Mouse (Mus musculus) MEL (cell line): ENCODE measurements at regions not wholly inside any gene's neighbourhood (a gene's known extent, or its start where the extent isn't known, plus 50 kb on each side); places are given as distances from the start of the nearest gene placed in this dataset.

Experiments used
- DNase-seq: peaks from one replicate; pipeline ENCODE4 v3.0.0; 2011; ENCODE audit warnings: low read depth, low spot score
- H3K27ac ChIP-seq: 2 replicates; pipeline ENCODE4 v1.5.1; 2012; ENCODE audit warnings: low read depth, mild to moderate bottlenecking, control low read depth, low read length, moderate library complexity; ENCODE audit not compliant: control insufficient read depth
- H3K27me3 ChIP-seq, 2 experiments: fragments of 150-350 bp in 1 of 2; sonication (generic) in 1 of 2; 2 replicates each; pipeline ENCODE4 v1.6.1; 2012; ENCODE audit warnings: low read length in 2 of 2, mild to moderate bottlenecking in 2 of 2, improper control_type of control experiment in 1 of 2, moderate library complexity in 1 of 2; ENCODE audit not compliant: insufficient read depth in 2 of 2, control insufficient read depth in 1 of 2
- H3K36me3 ChIP-seq, 2 experiments: 2 replicates each; pipeline ENCODE4 v1.6.1; 2012 to 2014; ENCODE audit warnings: low read length in 2 of 2, improper control_type of control experiment in 1 of 2, inconsistent platforms in 1 of 2, mild to moderate bottlenecking in 1 of 2; ENCODE audit not compliant: insufficient read depth in 2 of 2, control insufficient read depth in 1 of 2
- H3K4me1 ChIP-seq, 2 experiments: fragments of 150-350 bp in 1 of 2; sonication (generic) in 1 of 2; 2 replicates each; pipeline ENCODE4 v1.6.1; 2012; ENCODE audit warnings: low read length in 2 of 2, improper control_type of control experiment in 1 of 2, mild to moderate bottlenecking in 1 of 2; ENCODE audit not compliant: insufficient read depth in 2 of 2, control insufficient read depth in 1 of 2
- H3K4me3 ChIP-seq, 2 experiments: fragments of 150-350 bp in 1 of 2; sonication (generic) in 1 of 2; 2 replicates each; pipeline ENCODE4 v1.5.1; 2012; ENCODE audit warnings: low read depth in 2 of 2, low read length in 2 of 2, mild to moderate bottlenecking in 2 of 2, moderate library complexity in 2 of 2, control low read depth in 1 of 2, improper control_type of control experiment in 1 of 2; ENCODE audit not compliant: control insufficient read depth in 1 of 2, insufficient read depth in 1 of 2
- H3K79me2 ChIP-seq: 2 replicates; pipeline ENCODE4 v1.6.1; 2012; ENCODE audit warnings: mild to moderate bottlenecking, low read length, moderate library complexity; ENCODE audit not compliant: control insufficient read depth, poor library complexity, insufficient read depth
- H3K9ac ChIP-seq: 2 replicates; pipeline ENCODE4 v1.6.1; 2012; ENCODE audit warnings: low read depth, mild to moderate bottlenecking, control low read depth, low read length, moderate library complexity; ENCODE audit not compliant: control insufficient read depth, poor library complexity, severe bottlenecking
- H3K9me3 ChIP-seq: fragments of 150-350 bp; sonication (generic); replicated peaks from 2 replicates; pipeline ENCODE4 v1.6.1; 2012; ENCODE audit warnings: mild to moderate bottlenecking, low read length, improper control_type of control experiment, moderate library complexity; ENCODE audit not compliant: insufficient read depth
- BHLHE40 ChIP-seq: IDR thresholded peaks from 2 replicates; pipeline ENCODE4 v1.6.1; 2012; ENCODE audit warnings: low read depth, mild to moderate bottlenecking, inconsistent platforms, low read length, improper control_type of control experiment, borderline replicate concordance
- CTCF ChIP-seq, 3 experiments: IDR thresholded peaks in 2 of 3; conservative IDR thresholded peaks in 1 of 3; 2 replicates each; pipeline ENCODE4 v1.5.1; 2011 to 2012; ENCODE audit warnings: low read length in 3 of 3, low read depth in 2 of 3, mild to moderate bottlenecking in 2 of 3, improper control_type of control experiment in 1 of 3, inconsistent platforms in 1 of 3, mixed read lengths in 1 of 3, moderate library complexity in 1 of 3; ENCODE audit not compliant: control insufficient read depth in 1 of 3, insufficient read depth in 1 of 3, poor library complexity in 1 of 3, severe bottlenecking in 1 of 3
- EP300 ChIP-seq, 2 experiments: IDR thresholded peaks; 2 replicates each; pipeline ENCODE4 v1.6.1; 2011; ENCODE audit warnings: improper control_type of control experiment in 2 of 2, low read length in 2 of 2, low read depth in 1 of 2, mild to moderate bottlenecking in 1 of 2
- GATA1 ChIP-seq: IDR thresholded peaks from 2 replicates; pipeline ENCODE4 v1.6.1; 2011; ENCODE audit warnings: low read depth, low read length, improper control_type of control experiment
- HCFC1 ChIP-seq: IDR thresholded peaks from 2 replicates; pipeline ENCODE4 v1.6.1; 2012; ENCODE audit warnings: low read depth, mild to moderate bottlenecking, inconsistent platforms, low read length, improper control_type of control experiment, moderate library complexity
- JUND ChIP-seq: IDR thresholded peaks from 2 replicates; pipeline ENCODE4 v1.6.1; 2011; ENCODE audit warnings: low read depth, mild to moderate bottlenecking, improper control_type of control experiment, low read length
- MAX ChIP-seq: IDR thresholded peaks from 2 replicates; pipeline ENCODE4 v1.6.1; 2011; ENCODE audit warnings: low read length, improper control_type of control experiment
- MAZ ChIP-seq: IDR thresholded peaks from 2 replicates; pipeline ENCODE4 v1.6.1; 2012; ENCODE audit warnings: low read depth, mild to moderate bottlenecking, inconsistent platforms, low read length, improper control_type of control experiment
- MXI1 ChIP-seq: IDR thresholded peaks from 2 replicates; pipeline ENCODE4 v1.6.1; 2011; ENCODE audit warnings: mild to moderate bottlenecking, low read depth, low read length, improper control_type of control experiment
- MYB ChIP-seq: IDR thresholded peaks from 2 replicates; pipeline ENCODE4 v1.6.1; 2011; ENCODE audit warnings: mild to moderate bottlenecking, low read depth, low read length, improper control_type of control experiment
- NELFE ChIP-seq: IDR thresholded peaks from 2 replicates; pipeline ENCODE4 v1.6.1; 2011; ENCODE audit warnings: low read depth, low read length, improper control_type of control experiment
- POLR2AphosphoS2 ChIP-seq: IDR thresholded peaks from 2 replicates; pipeline ENCODE4 v1.6.1; 2011; ENCODE audit warnings: low read length, improper control_type of control experiment
- RAD21 ChIP-seq: IDR thresholded peaks from 2 replicates; pipeline ENCODE4 v1.6.1; 2011; ENCODE audit warnings: mild to moderate bottlenecking, low read depth, low read length, improper control_type of control experiment
- RCOR1 ChIP-seq: IDR thresholded peaks from 2 replicates; pipeline ENCODE4 v1.6.1; 2012; ENCODE audit warnings: low read depth, mild to moderate bottlenecking, inconsistent platforms, low read length, improper control_type of control experiment
- SIN3A ChIP-seq: IDR thresholded peaks from 2 replicates; pipeline ENCODE4 v1.6.1; 2012; ENCODE audit warnings: low read length, improper control_type of control experiment, inconsistent platforms
- SMC3 ChIP-seq: IDR thresholded peaks from 2 replicates; pipeline ENCODE4 v1.6.1; 2011; ENCODE audit warnings: low read depth, low read length, improper control_type of control experiment
- TCF12 ChIP-seq: IDR thresholded peaks from 2 replicates; pipeline ENCODE4 v1.6.1; 2014; ENCODE audit warnings: low read depth, mild to moderate bottlenecking, inconsistent platforms, low read length, improper control_type of control experiment, moderate library complexity
- UBTF ChIP-seq: IDR thresholded peaks from 2 replicates; pipeline ENCODE4 v1.6.1; 2012; ENCODE audit warnings: low read depth, mild to moderate bottlenecking, inconsistent platforms, low read length, improper control_type of control experiment, moderate library complexity, borderline replicate concordance; ENCODE audit not compliant: insufficient read depth
- USF2 ChIP-seq, 2 experiments: IDR thresholded peaks; 2 replicates each; pipeline ENCODE4 v1.6.1; 2011 to 2012; ENCODE audit warnings: improper control_type of control experiment in 2 of 2, low read length in 2 of 2, borderline replicate concordance in 1 of 2, inconsistent platforms in 1 of 2, low read depth in 1 of 2, mild to moderate bottlenecking in 1 of 2; ENCODE audit not compliant: insufficient read depth in 1 of 2
- ZC3H11A ChIP-seq: IDR thresholded peaks from 2 replicates; pipeline ENCODE4 v1.6.1; 2012; ENCODE audit warnings: low read depth, mild to moderate bottlenecking, inconsistent platforms, low read length, improper control_type of control experiment

- no peaks in the 10 kb centered on the region for H3K9me3 ChIP-seq
- H3K27ac ChIP-seq, result no peak overlapping the region
- H3K9ac ChIP-seq, result no peak overlapping the region
- DNase-seq, result no peak
- TF ChIP-seq NELFE, result no peak
- no peak overlapping the region for H3K4me3 ChIP-seq
- H3K4me1 ChIP-seq, result no peaks in the 10 kb centered on the region
- H3K36me3 ChIP-seq, result no peaks in the 10 kb centered on the region
- no peaks in the 10 kb centered on the region for H3K27me3 ChIP-seq
- H3K79me2 ChIP-seq, result no peaks in the 10 kb centered on the region
Measured at GRCm38 (mm10) chr3:132479275-132479674, 150.3 kb upstream of the Gimd1 start.

GRCm38 (mm10) chr3:132484814-132485213 lies 144.8 kb upstream of the Gimd1 start:
- Histone ChIP-seq H3K9me3 (no peaks in the 10 kb centered on the region), H3K4me1 (no peaks in the 10 kb centered on the region), H3K79me2 (no peaks in the 10 kb centered on the region), H3K36me3 (no peaks in the 10 kb centered on the region), H3K9ac (no peak overlapping the region), H3K4me3 (no peak overlapping the region), H3K27me3 (no peaks in the 10 kb centered on the region), H3K27ac (no peak overlapping the region)
- TF ChIP-seq MAX, result no peak
- TF ChIP-seq TCF12, result no peak
- no peak for TF ChIP-seq JUND
- no peak for TF ChIP-seq MYB
- no peak for TF ChIP-seq SIN3A
- no peak for TF ChIP-seq CTCF (IDR thresholded peaks at IDR 0.05 in 2 of 3, conservative IDR thresholded peaks at IDR 0.05 in 1 of 3; ENCODE audit: control insufficient read depth in 1 of 3, insufficient read depth in 1 of 3, low read depth in 2 of 3, low read length in 3 of 3, poor library complexity in 1 of 3, severe bottlenecking in 1 of 3)
- TF ChIP-seq RCOR1, result no peak
- no peak for TF ChIP-seq UBTF
- no peak for TF ChIP-seq USF2 (IDR thresholded peaks at IDR 0.05; ENCODE audit: borderline replicate concordance in 1 of 2, insufficient read depth in 1 of 2, low read depth in 1 of 2, low read length in 2 of 2)
- no peak for TF ChIP-seq SMC3
- no peak for TF ChIP-seq NELFE
- no peak for TF ChIP-seq MAZ
- TF ChIP-seq HCFC1, result no peak
- no peak for TF ChIP-seq BHLHE40
- TF ChIP-seq GATA1, result no peak
- TF ChIP-seq EP300 (IDR thresholded peaks at IDR 0.05; ENCODE audit: low read depth in 1 of 2, low read length in 2 of 2), result no peak
- no peak for TF ChIP-seq POLR2AphosphoS2
- TF ChIP-seq ZC3H11A, result no peak
- TF ChIP-seq RAD21, result no peak
- no peak for TF ChIP-seq MXI1
- no peak for DNase-seq
